Mouse (Mus musculus) heart, adult 2 months (tissue): ENCODE measurements around the gene Mrps27. TPM values are rescaled to one million over a fixed set of nuclear protein-coding genes. Genes with fewer than 3 reads are reported as not detected.

Source experiments
- DNase-seq, 2 experiments: peaks; one replicate each; pipeline ENCODE4 v3.0.0; 2021
- H3K27ac ChIP-seq: fragments of 200-600 bp; 2 replicates; pipeline ENCODE4 v1.8.1; 2022
- H3K27me3 ChIP-seq: fragments of 200-500 bp; 2 replicates; pipeline ENCODE4 v1.6.1; 2012; ENCODE audit warnings: mild to moderate bottlenecking, low read length, inconsistent platforms, mixed read lengths; ENCODE audit not compliant: control insufficient read depth, insufficient read depth
- H3K36me3 ChIP-seq: fragments of 200-500 bp; 2 replicates; pipeline ENCODE4 v1.6.1; 2012; ENCODE audit warnings: low read length, inconsistent platforms; ENCODE audit not compliant: control insufficient read depth, insufficient read depth
- H3K4me1 ChIP-seq: fragments of 200-500 bp; 2 replicates; pipeline ENCODE4 v1.6.1; 2011; ENCODE audit warnings: low read length; ENCODE audit not compliant: control insufficient read depth, insufficient read depth
- H3K4me3 ChIP-seq: fragments of 200-600 bp; 2 replicates; pipeline ENCODE4 v1.8.1; 2022
- H3K79me2 ChIP-seq: fragments of 200-500 bp; replicated peaks from 2 replicates; pipeline ENCODE4 v1.6.1; 2012; ENCODE audit warnings: mild to moderate bottlenecking, inconsistent platforms, low read length, moderate library complexity, mixed read lengths; ENCODE audit not compliant: control insufficient read depth, insufficient read depth
- H3K9ac ChIP-seq: fragments of 200-500 bp; 2 replicates; pipeline ENCODE4 v1.6.1; 2012; ENCODE audit warnings: low read depth, mild to moderate bottlenecking, control low read depth, inconsistent platforms, low read length, mixed read lengths
- CTCF ChIP-seq: fragments of 200-600 bp; IDR thresholded peaks from 2 replicates; pipeline ENCODE4 v1.8.1; 2022; ENCODE audit warnings: antibody characterized with exemption, mild to moderate bottlenecking, moderate library complexity
- EP300 ChIP-seq: fragments of 200-500 bp; IDR thresholded peaks from 2 replicates; pipeline ENCODE4 v1.6.1; 2011; ENCODE audit warnings: low read depth, low read length, control low read depth; ENCODE audit not compliant: insufficient read depth
- POLR2A ChIP-seq: fragments of 200-500 bp; IDR thresholded peaks from 2 replicates; pipeline ENCODE4 v1.6.1; 2011; ENCODE audit warnings: mild to moderate bottlenecking, low read depth, low read length, control low read depth; ENCODE audit not compliant: insufficient read depth
- WGBS: fragments of 180-500 bp; shearing (Covaris S2); methylation state at CpG from one replicate; pipeline ENCODE4 v1.1.7; 2018; 5-methylcytosine and 5-hydroxymethylcytosine counted together
- intact Hi-C: fragments of 180-260 bp; cut with DNase I; formaldehyde crosslinking; loops from one replicate; pipeline ENCODE4 v1.15.1; 2025
- polyA plus RNA-seq: library from polyadenylated mRNA; depleted of rRNA; stranded (reverse); fragments of >200 nt; gene quantifications from 2 replicates; pipeline ENCODE4 v1.2.3, GENCODE M21; 2012
- total RNA-seq, 2 experiments: library from RNA; stranded (reverse); gene quantifications; 2 replicates each; pipeline ENCODE4 v1.2.3; 2021

Mrps27 gene
- total and polyA plus RNA-seq, 3 experiments, result 39.3 to 48.0 (median 40.8) TPM

- H3K27me3 ChIP-seq, result no peaks in the 10 kb centered on the region
- H3K79me2 ChIP-seq, result no peaks in the 10 kb centered on the region
- H3K9ac ChIP-seq, result no peak overlapping the region
- peak in 1 of 2 experiments; percentile 10 for DNase-seq
- H3K4me1 ChIP-seq, result peaks cover 5% of the 10 kb centered on the region
- intact Hi-C loops, result loop anchor here (5.0 kb wide), 1 partner anchor 36 kb away; no protein-coding TSS in a partner anchor
- 67% methylated on average over 5 of the region's 5 CpGs for WGBS
- TF ChIP-seq CTCF (no peak), EP300 (no peak), POLR2A (no peak)
- no peak overlapping the region for H3K27ac ChIP-seq
- H3K4me3 ChIP-seq, result no peak overlapping the region
- no peaks in the 10 kb centered on the region; the same call in 1 of the 2 replicates for H3K36me3 ChIP-seq
These were observed 106.7 kb downstream of the Mrps27 start for GRCm38 (mm10) chr13:99451276-99451675.

DNA sequence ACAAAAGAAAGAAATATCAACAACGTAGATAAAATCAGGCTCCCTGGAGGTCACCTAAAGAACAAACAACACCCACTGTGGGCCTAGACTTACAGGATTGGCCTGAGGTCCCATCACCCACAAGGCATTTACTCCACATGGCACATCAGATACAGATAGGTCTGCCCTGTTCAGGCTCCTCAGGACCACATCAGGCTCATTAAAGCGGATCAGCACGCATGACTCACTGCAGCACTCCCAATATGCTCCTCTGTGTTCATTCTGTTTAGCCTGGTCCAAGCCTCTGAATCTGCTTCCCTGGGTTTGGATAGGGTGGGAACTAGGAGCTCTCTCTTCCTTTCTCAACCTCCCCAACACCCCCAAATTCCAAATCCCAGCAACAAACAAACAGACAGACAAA is 107.9 kb downstream of the Mrps27 start:
- Histone ChIP-seq H3K9ac (no peak overlapping the region), H3K27me3 (no peaks in the 10 kb centered on the region), H3K4me1 (peaks cover 5% of the 10 kb centered on the region), H3K79me2 (no peaks in the 10 kb centered on the region), H3K36me3 (no peaks in the 10 kb centered on the region; the same call in 1 of the 2 replicates), H3K27ac (no peak overlapping the region), H3K4me3 (no peak overlapping the region)
- no peak for DNase-seq
- intact Hi-C loops, result loop anchor here (5.0 kb wide), 1 partner anchor 35 kb away; no protein-coding TSS in a partner anchor
- TF ChIP-seq CTCF, result no peak
- 92% methylated on average over 3 of the region's 3 CpGs for WGBS

DNA sequence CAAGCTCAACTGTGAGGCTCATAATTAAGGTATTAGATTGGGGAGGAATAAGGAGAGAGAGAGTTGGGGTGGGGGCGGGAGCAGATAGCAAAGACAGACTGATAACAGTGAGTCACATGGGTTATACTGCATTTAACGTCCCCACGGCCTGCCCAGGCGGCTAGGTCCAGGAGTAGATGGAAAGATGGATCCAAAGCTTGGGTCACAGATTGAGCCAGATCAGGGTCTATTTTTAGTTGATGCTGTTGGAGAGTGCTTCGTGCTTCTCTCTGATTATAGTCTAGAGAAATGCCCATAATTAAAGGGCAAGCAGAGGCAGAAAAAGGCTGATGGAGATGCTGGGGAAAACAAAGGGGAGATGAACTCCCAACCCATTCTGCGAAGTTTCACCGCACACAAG is 110.4 kb downstream of the Mrps27 start:
- H3K27me3 ChIP-seq, result no peaks in the 10 kb centered on the region
- no peaks in the 10 kb centered on the region; the same call in 1 of the 2 replicates for H3K36me3 ChIP-seq
- no peak for TF ChIP-seq POLR2A
- no peak for TF ChIP-seq CTCF
- no peak for TF ChIP-seq EP300
- H3K4me3 ChIP-seq, result no peak overlapping the region
- H3K27ac ChIP-seq, result no peak overlapping the region
- H3K4me1 ChIP-seq, result peaks cover 6% of the 10 kb centered on the region
- 65% methylated on average over 7 of the region's 7 CpGs for WGBS
- intact Hi-C loops, result loop anchor here (5.0 kb wide), 1 partner anchor 32 kb away; no protein-coding TSS in a partner anchor
- no peaks in the 10 kb centered on the region for H3K79me2 ChIP-seq
- peak in 1 of 2 experiments; percentile 10 for DNase-seq
- no peak overlapping the region for H3K9ac ChIP-seq

- 67% methylated on average over 12 of the region's 12 CpGs for WGBS
- TF ChIP-seq CTCF (no peak), POLR2A (no peak), EP300 (no peak)
- intact Hi-C loops, result no loop called here
These were observed 114.2 kb downstream of the Mrps27 start for GRCm38 (mm10) chr13:99458658-99459386.

DNA sequence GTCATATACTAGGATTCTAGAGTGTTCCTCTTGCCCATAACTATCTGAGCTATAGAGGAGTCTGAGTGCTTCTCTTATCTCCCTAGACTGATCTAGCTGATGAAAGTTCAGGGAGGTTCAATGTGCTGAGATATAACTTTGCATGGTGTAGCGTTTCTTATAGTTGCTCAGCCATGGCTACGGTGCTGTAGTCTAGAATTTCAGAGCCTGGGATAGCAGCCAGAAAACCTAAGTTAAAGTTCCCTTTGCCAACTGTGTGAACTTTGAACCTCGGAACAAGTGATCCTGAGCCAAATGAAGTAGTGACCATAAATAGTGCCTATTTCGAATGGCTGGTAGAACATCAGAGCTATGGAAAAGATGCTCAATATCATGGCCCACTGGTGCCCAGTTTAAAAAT is 115.0 kb downstream of the Mrps27 start:
- 45% methylated on average over 4 of the region's 4 CpGs for WGBS
- H3K27ac ChIP-seq, result no peak overlapping the region
- intact Hi-C loops, result loop anchor here (5.0 kb wide), 1 partner anchor 42 kb away; no protein-coding TSS in a partner anchor

More at GRCm38 (mm10) chr13:99458658-99459386, 114.2 kb downstream of the Mrps27 start:
- Histone ChIP-seq H3K9ac (no peak overlapping the region), H3K36me3 (no peaks in the 10 kb centered on the region; the same call in 1 of the 2 replicates), H3K4me3 (no peak overlapping the region), H3K27me3 (no peaks in the 10 kb centered on the region), H3K4me1 (peaks cover 3% of the 10 kb centered on the region; the same call in 1 of the 2 replicates), H3K79me2 (no peaks in the 10 kb centered on the region), H3K27ac (no peak overlapping the region)
- no peak for DNase-seq

GRCm38 (mm10) chr13:99461886-99462285 is 117.3 kb downstream of the Mrps27 start:
- Histone ChIP-seq H3K9ac (no peak overlapping the region), H3K4me1 (peaks cover 2% of the 10 kb centered on the region), H3K79me2 (no peaks in the 10 kb centered on the region), H3K4me3 (no peak overlapping the region), H3K27ac (no peak overlapping the region), H3K36me3 (no peaks in the 10 kb centered on the region; the same call in 1 of the 2 replicates), H3K27me3 (no peaks in the 10 kb centered on the region)
- 92% methylated on average over 4 of the region's 4 CpGs for WGBS
- TF ChIP-seq EP300 (no peak), POLR2A (no peak), CTCF (no peak)
- intact Hi-C loops, result loop anchor here (5.0 kb wide), 1 partner anchor 45 kb away; no protein-coding TSS in a partner anchor
- peak in 1 of 2 experiments; percentile 5 for DNase-seq

More for the DNA sequence above, 115.0 kb downstream of the Mrps27 start:
- no peak for DNase-seq
- Histone ChIP-seq H3K9ac (no peak overlapping the region), H3K27me3 (no peaks in the 10 kb centered on the region), H3K79me2 (no peaks in the 10 kb centered on the region), H3K4me3 (no peak overlapping the region), H3K4me1 (peaks cover 3% of the 10 kb centered on the region; the same call in 1 of the 2 replicates), H3K36me3 (no peaks in the 10 kb centered on the region; the same call in 1 of the 2 replicates)
- no peak for TF ChIP-seq POLR2A
- no peak for TF ChIP-seq EP300
- no peak for TF ChIP-seq CTCF
